Mouse (Mus musculus) thymus, postnatal 14 days (tissue): ENCODE results near the gene Gm6465.
"Not testable (repeated sequence)": the region's sequence is repeated elsewhere in the genome, so short reads cannot be mapped to it uniquely, and the experiment has no call there.

Experiments
- DNase-seq: peaks from one replicate; pipeline ENCODE4 v3.0.0; 2021

Gm6465 gene

DNA sequence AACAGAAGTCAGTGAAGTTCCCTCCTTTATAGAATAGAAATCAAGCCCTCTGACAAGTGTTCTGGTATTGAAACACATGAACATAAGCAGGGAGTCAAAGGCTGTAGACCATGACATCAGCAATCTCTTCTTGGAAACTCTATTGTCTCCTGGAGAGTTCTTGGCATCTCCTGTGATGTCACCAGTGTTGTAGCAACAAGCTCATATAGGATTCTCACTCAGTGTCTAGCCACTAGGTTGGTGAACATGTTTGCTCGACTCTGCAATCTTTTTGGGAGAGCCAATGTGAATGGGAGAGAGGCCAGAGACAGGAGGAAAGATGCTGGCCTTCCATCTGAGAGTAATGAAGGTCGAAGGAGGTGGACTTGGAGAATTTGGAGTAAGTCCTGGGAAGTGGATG lies at the start of gene Gm6465:
Gene Gm6465, plus strand, starts transcription at position 301 of the 400 bp plus-strand sequence.
- not testable (repeated sequence) for DNase-seq

GRCm38 (mm10) chr5:11845824-11846223 lies 485 bp downstream of the Gm6465 start:
- not testable (repeated sequence) for DNase-seq

DNA sequence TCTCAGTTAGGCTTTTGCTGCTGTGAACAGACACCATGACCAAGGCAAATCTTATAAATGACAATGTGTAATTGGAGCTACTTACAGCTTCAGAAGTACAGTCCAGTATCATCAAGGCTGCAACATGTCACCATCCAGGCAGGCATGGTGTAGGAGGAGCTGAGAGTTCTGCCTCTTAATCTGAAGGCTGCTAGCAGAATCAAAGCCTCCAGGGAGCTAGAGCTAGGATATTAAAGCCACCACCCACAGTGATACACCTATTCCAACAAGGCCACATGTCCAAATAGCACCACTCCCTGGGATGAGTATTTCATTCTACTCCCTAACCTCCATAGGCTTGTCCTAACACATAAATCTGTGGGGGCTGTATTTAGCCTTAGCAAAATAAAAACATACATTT lies 12.6 kb downstream of the Gm6465 start:
- not testable (repeated sequence) for DNase-seq
